ENCODE assay signal across 8 mouse cellular contexts in genomic region chr13:30530761-30531160, GRCm38 (mm10). TPM values are rescaled to one million over a fixed set of nuclear protein-coding genes. Genes with fewer than 3 reads are reported as not detected.
A peak's percentile ranks its signal among the peaks of the same experiment; 100 is the strongest.
DNase-seq lines count a peak whose midpoint lies in the region; TF ChIP-seq lines count a peak whose summit lies in the region.

No protein-coding gene starts in this region.

- intact Hi-C loops in gastrocnemius, adult 2 months (cut with DNase I): loop anchor here (1.0 kb wide), 1 partner anchor 258 kb away; no protein-coding TSS in a partner anchor

- H3K27ac ChIP-seq in gastrocnemius, adult 2 months: no peak overlapping the region

- H3K4me3 ChIP-seq in gastrocnemius, adult 2 months: no peak overlapping the region

- DNase-seq in gastrocnemius, adult 18-20 months (ENCODE audit: low spot score): peak; percentile 75
- DNase-seq in gastrocnemius, adult 8-10 months (ENCODE audit: low spot score in 2 of 2): no peak
- DNase-seq in MN1 (ENCODE audit: low spot score): peak; percentile 70
- peak; percentile 78 to 90 for DNase-seq in cerebellum, postnatal 10 days
- peak; percentile 45 for DNase-seq in gastrocnemius, adult 2 months
- DNase-seq in kidney, postnatal 4 days: peak; percentile 69 to 78
- peak; percentile 62 for DNase-seq in lung, postnatal 25 days (ENCODE audit: low spot score)
- DNase-seq in right cerebral cortex, adult 2 months (ENCODE audit: low spot score in 2 of 2): peak; percentile 58 to 84

- TF ChIP-seq CTCF in gastrocnemius, adult 2 months (IDR thresholded peaks at IDR 0.05): peak; percentile 87

RNA-seq across cellular contexts. Expression of gene Uqcrfs1, which starts 14.4 kb away (rescaled TPM):
- total RNA-seq in gastrocnemius, adult 18-20 months (2021): 100 to 1,000 TPM; 472 to 526 TPM
- 100 to 1,000 TPM; 462 to 488 (median 468) TPM for total RNA-seq in gastrocnemius, adult 8-10 months (2022)
- 100 to 1,000 TPM; 441 to 666 TPM for total RNA-seq in gastrocnemius, adult 2 months (2021)

Comparison
In these comparisons a context has a peak if more than half of its experiments do, and no peak if none do; other contexts are left out.
1. DNase-seq: peak in gastrocnemius, adult 18-20 months (single experiment), MN1 (single experiment), cerebellum, postnatal 10 days (2 of 2), gastrocnemius, adult 2 months (single experiment), kidney, postnatal 4 days (2 of 2), lung, postnatal 25 days (single experiment) and right cerebral cortex, adult 2 months (2 of 2); none in gastrocnemius, adult 8-10 months (0 of 2).